Mouse (Mus musculus): ENCODE measurements at regions not wholly inside any gene's neighbourhood (a gene's known extent, or its start where the extent isn't known, plus 50 kb on each side); places are given as distances from the start of the nearest gene placed in this dataset.

- TF ChIP-seq CHD2 (IDR thresholded peaks at IDR 0.05; ENCODE audit: low read depth, low read length) (no peak), ZC3H11A (IDR thresholded peaks at IDR 0.05; ENCODE audit: borderline replicate concordance, low read depth, low read length) (no peak), MAFK (IDR thresholded peaks at IDR 0.05; ENCODE audit: insufficient read depth, low read depth, low read length) (no peak), ZNF384 (IDR thresholded peaks at IDR 0.05; ENCODE audit: low read depth, low read length) (no peak), HCFC1 (IDR thresholded peaks at IDR 0.05; ENCODE audit: borderline replicate concordance, insufficient read depth, low read length) (no peak)
Observed at GRCm38 (mm10) chr10:120582497-120582896, 106.2 kb upstream of the Hmga2 start.

Data from ES-E14 (cell line).